Mouse (Mus musculus): ENCODE data around the gene Prkca. TPM values are rescaled to one million over a fixed set of nuclear protein-coding genes. Genes with fewer than 3 reads are reported as not detected.

The Prkca gene
- total and polyA plus RNA-seq, 3 experiments: 15.3 to 30.9 (median 19.9) TPM

GRCm38 (mm10) chr11:108333583-108334379, 9.9 kb downstream of the Prkca start:
- Histone ChIP-seq H3K4me1 (ENCODE audit: control insufficient read depth in 1 of 2, insufficient read depth in 2 of 2, low read length in 2 of 2) (no peaks in the 10 kb centered on the region; a peak in 1 of 4 replicates), H3K36me3 (ENCODE audit: control insufficient read depth in 1 of 2, insufficient read depth in 2 of 2, low read length in 2 of 2) (peaks cover 0 to 15% of the 10 kb centered on the region in 2 experiments; a peak in 2 of 4 replicates)

GRCm38 (mm10) chr11:108333006-108333405, 10.7 kb downstream of the Prkca start:
- no peaks in the 10 kb centered on the region for H3K79me2 ChIP-seq (ENCODE audit: control insufficient read depth, insufficient read depth, low read length, poor library complexity)
- no peaks in the 10 kb centered on the region for H3K4me1 ChIP-seq (ENCODE audit: control insufficient read depth in 1 of 2, insufficient read depth in 2 of 2, low read length in 2 of 2)
- DNase-seq (ENCODE audit: low read depth, low spot score): no peak
- no peaks in the 10 kb centered on the region for H3K27me3 ChIP-seq (ENCODE audit: control insufficient read depth in 1 of 2, insufficient read depth in 2 of 2, low read length in 2 of 2)
- H3K9me3 ChIP-seq (replicated peaks; ENCODE audit: insufficient read depth, low read length): no peaks in the 10 kb centered on the region
- H3K9ac ChIP-seq (ENCODE audit: control insufficient read depth, low read depth, low read length, poor library complexity, severe bottlenecking): no peak overlapping the region
- no peak overlapping the region for H3K27ac ChIP-seq (ENCODE audit: control insufficient read depth, low read depth, low read length)
- peaks cover 0 to 15% of the 10 kb centered on the region in 2 experiments; a peak in 2 of 4 replicates for H3K36me3 ChIP-seq (ENCODE audit: control insufficient read depth in 1 of 2, insufficient read depth in 2 of 2, low read length in 2 of 2)
- no peak overlapping the region for H3K4me3 ChIP-seq (ENCODE audit: control insufficient read depth in 1 of 2, insufficient read depth in 1 of 2, low read depth in 2 of 2, low read length in 2 of 2)
- no peak for TF ChIP-seq RAD21 (IDR thresholded peaks at IDR 0.05; ENCODE audit: low read depth, low read length)
- no peak for TF ChIP-seq POLR2AphosphoS2 (IDR thresholded peaks at IDR 0.05; ENCODE audit: low read length)
- no peak for TF ChIP-seq EP300 (IDR thresholded peaks at IDR 0.05; ENCODE audit: low read depth in 1 of 2, low read length in 2 of 2)
- TF ChIP-seq MXI1 (IDR thresholded peaks at IDR 0.05; ENCODE audit: low read depth, low read length): no peak
- no peak for TF ChIP-seq MAFK (IDR thresholded peaks at IDR 0.05; ENCODE audit: borderline replicate concordance, low read depth, low read length)
- TF ChIP-seq NRF1 (IDR thresholded peaks at IDR 0.05; ENCODE audit: insufficient read depth, low read depth, low read length, poor library complexity, severe bottlenecking): no peak
- TF ChIP-seq JUND (IDR thresholded peaks at IDR 0.05; ENCODE audit: low read depth, low read length): no peak
- TF ChIP-seq CHD2 (IDR thresholded peaks at IDR 0.05; ENCODE audit: low read length): no peak
- no peak for TF ChIP-seq SMC3 (IDR thresholded peaks at IDR 0.05; ENCODE audit: low read depth, low read length)
- no peak for TF ChIP-seq MAZ (IDR thresholded peaks at IDR 0.05; ENCODE audit: low read depth, low read length)
- TF ChIP-seq ETS1 (IDR thresholded peaks at IDR 0.05; ENCODE audit: low read depth, low read length): no peak
- no peak for TF ChIP-seq E2F4 (IDR thresholded peaks at IDR 0.05; ENCODE audit: borderline replicate concordance, low read depth, low read length)
- no peak for TF ChIP-seq POLR2A (IDR thresholded peaks at IDR 0.05; ENCODE audit: control insufficient read depth in 1 of 2, insufficient read depth in 1 of 2, low read depth in 1 of 2, low read length in 2 of 2, poor library complexity in 1 of 2)
- TF ChIP-seq TAL1 (IDR thresholded peaks at IDR 0.05; ENCODE audit: low read length): no peak
- TF ChIP-seq MYB (IDR thresholded peaks at IDR 0.05; ENCODE audit: low read depth, low read length): no peak
- TF ChIP-seq USF2 (IDR thresholded peaks at IDR 0.05; ENCODE audit: borderline replicate concordance in 1 of 2, insufficient read depth in 1 of 2, low read depth in 1 of 2, low read length in 2 of 2): no peak
- no peak for TF ChIP-seq USF1 (IDR thresholded peaks at IDR 0.05; ENCODE audit: low read depth, low read length)

More at GRCm38 (mm10) chr11:108333583-108334379, 9.9 kb downstream of the Prkca start:
- TF ChIP-seq MYB (IDR thresholded peaks at IDR 0.05; ENCODE audit: low read depth, low read length) (no peak), POLR2AphosphoS2 (IDR thresholded peaks at IDR 0.05; ENCODE audit: low read length) (no peak), ZC3H11A (IDR thresholded peaks at IDR 0.05; ENCODE audit: low read depth, low read length) (no peak), MYC (IDR thresholded peaks at IDR 0.05; ENCODE audit: low read depth, low read length) (no peak), RCOR1 (IDR thresholded peaks at IDR 0.05; ENCODE audit: low read depth, low read length) (no peak), CTCF (IDR thresholded peaks at IDR 0.05 in 2 of 3, conservative IDR thresholded peaks at IDR 0.05 in 1 of 3; ENCODE audit: control insufficient read depth in 1 of 3, insufficient read depth in 1 of 3, low read depth in 2 of 3, low read length in 3 of 3, poor library complexity in 1 of 3, severe bottlenecking in 1 of 3) (no peak), POLR2AphosphoS5 (IDR thresholded peaks at IDR 0.05; ENCODE audit: borderline replicate concordance, low read depth, low read length) (no peak), JUND (IDR thresholded peaks at IDR 0.05; ENCODE audit: low read depth, low read length) (no peak), USF1 (IDR thresholded peaks at IDR 0.05; ENCODE audit: low read depth, low read length) (no peak)
- no peak overlapping the region for H3K27ac ChIP-seq (ENCODE audit: control insufficient read depth, low read depth, low read length)
- H3K4me3 ChIP-seq (ENCODE audit: control insufficient read depth in 1 of 2, insufficient read depth in 1 of 2, low read depth in 2 of 2, low read length in 2 of 2): no peak overlapping the region
- no peak for DNase-seq (ENCODE audit: low read depth, low spot score)
- H3K9ac ChIP-seq (ENCODE audit: control insufficient read depth, low read depth, low read length, poor library complexity, severe bottlenecking): no peak overlapping the region
- H3K9me3 ChIP-seq (replicated peaks; ENCODE audit: insufficient read depth, low read length): no peaks in the 10 kb centered on the region
- H3K27me3 ChIP-seq (ENCODE audit: control insufficient read depth in 1 of 2, insufficient read depth in 2 of 2, low read length in 2 of 2): no peaks in the 10 kb centered on the region
- H3K79me2 ChIP-seq (ENCODE audit: control insufficient read depth, insufficient read depth, low read length, poor library complexity): no peaks in the 10 kb centered on the region

Data from MEL (cell line).